Mouse (Mus musculus) testis, adult 2 months (tissue): Measurements from ENCODE around the gene Tnr.

Source experiments
- CTCF ChIP-seq: fragments of 200-500 bp; IDR thresholded peaks from 2 replicates; pipeline ENCODE4 v1.5.1; 2012; ENCODE audit warnings: low read depth, mild to moderate bottlenecking, inconsistent platforms, low read length, moderate library complexity; ENCODE audit not compliant: control insufficient read depth, insufficient read depth, insufficient replicate concordance
- POLR2A ChIP-seq: fragments of 200-500 bp; IDR thresholded peaks from 2 replicates; pipeline ENCODE4 v1.6.1; 2012; ENCODE audit warnings: low read depth, mild to moderate bottlenecking, inconsistent platforms, low read length, moderate library complexity; ENCODE audit not compliant: control insufficient read depth

DNA sequence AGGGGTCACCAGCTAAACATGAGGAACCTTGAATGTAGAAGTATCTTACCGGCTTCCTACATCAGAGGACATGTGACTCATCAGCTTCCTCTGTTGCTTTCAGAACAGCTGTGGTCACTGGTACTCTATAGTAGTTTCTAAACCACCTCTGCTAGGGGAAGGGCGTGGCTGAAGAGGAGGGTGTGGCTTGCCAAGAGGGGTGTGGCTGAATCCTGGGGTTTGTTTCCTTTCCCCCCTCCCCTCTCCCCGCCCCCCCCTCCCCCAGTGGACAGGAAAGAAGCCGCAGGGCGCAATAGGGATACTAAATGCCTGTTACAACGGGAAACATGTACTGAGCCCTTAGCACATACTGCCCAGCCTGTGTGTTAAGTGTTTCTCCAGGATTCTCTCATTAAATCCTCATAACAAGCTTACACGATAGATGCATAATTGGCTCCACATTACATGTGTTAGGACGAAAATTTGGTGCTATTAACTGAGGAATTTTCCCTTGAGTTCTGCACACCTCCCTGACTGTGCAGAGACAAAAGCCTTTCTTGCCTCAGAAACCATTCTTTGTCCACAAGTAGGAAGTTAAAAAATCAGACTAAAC lies 289.3 kb downstream of the Tnr start:
- no peak for TF ChIP-seq CTCF
- TF ChIP-seq POLR2A = no peak
